8 mouse cellular contexts compared by ENCODE assay signal in the genomic region with DNA sequence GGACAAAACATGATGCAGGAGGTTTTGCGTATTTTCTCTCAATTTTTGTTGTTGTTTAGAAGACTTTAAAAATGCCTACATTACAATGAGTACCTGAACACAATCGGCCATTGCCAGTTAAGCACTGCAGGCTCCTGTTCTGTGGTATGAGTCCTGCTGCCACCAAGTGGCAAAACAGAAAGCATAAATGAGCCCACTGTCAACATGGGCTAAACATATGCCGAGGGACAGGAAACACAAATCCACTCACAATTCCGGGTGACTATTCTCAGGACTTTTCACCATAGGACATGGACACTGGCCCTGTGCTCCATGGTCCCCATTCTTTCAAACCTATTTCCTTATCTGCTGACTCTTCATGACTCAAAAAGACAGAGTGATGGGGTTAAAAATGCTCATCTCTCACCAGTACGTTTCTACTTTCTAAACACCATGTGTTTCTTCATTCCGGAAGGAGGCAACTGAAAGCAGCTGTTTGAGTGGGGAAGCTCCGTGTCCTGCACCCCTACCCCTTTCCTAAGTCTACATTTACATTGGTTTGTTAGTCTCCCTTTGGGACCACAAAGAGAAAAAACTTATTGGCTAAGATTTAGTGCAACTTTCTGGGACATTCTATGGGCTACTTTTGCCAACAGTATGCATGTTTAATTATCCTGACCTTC. TPM values are rescaled to one million over a fixed set of nuclear protein-coding genes. Genes with fewer than 3 reads are reported as not detected.
DNase-seq lines count a peak whose midpoint lies in the region; ATAC-seq and TF ChIP-seq lines count a peak whose summit lies in the region.

No protein-coding gene starts in this region.

- H3K9me3 ChIP-seq in hindbrain, embryonic 14.5 days (ENCODE audit: control insufficient read depth, low read length) = no peaks in the 10 kb centered on the region
- no peaks in the 10 kb centered on the region for H3K9me3 ChIP-seq in hindbrain, embryonic 16.5 days (ENCODE audit: control insufficient read depth, low read length)
- H3K9me3 ChIP-seq in liver, embryonic 15.5 days (replicated peaks) = no peaks in the 10 kb centered on the region

- peaks cover 8% of the 10 kb centered on the region; the same call in 1 of the 2 replicates for H3K36me3 ChIP-seq in hindbrain, embryonic 14.5 days (replicated peaks; ENCODE audit: control insufficient read depth, insufficient read depth)
- no peaks in the 10 kb centered on the region for H3K36me3 ChIP-seq in hindbrain, embryonic 16.5 days (ENCODE audit: control insufficient read depth, insufficient read depth, low read length)
- no peaks in the 10 kb centered on the region for H3K36me3 ChIP-seq in liver, embryonic 15.5 days (replicated peaks)
- no peaks in the 10 kb centered on the region for H3K36me3 ChIP-seq in thymus, adult 2 months (ENCODE audit: control insufficient read depth, insufficient read depth, low read length)

- no peak overlapping the region for H3K9ac ChIP-seq in hindbrain, embryonic 14.5 days
- no peak overlapping the region for H3K9ac ChIP-seq in hindbrain, embryonic 16.5 days (ENCODE audit: low read depth, low read length)
- no peak overlapping the region for H3K9ac ChIP-seq in liver, embryonic 15.5 days

- DNase-seq in hindbrain, embryonic 14.5 days (ENCODE audit: low spot score) = peak; percentile 50
- DNase-seq in 3T3-L1 (ENCODE audit: low read depth, low spot score) = peak; percentile 33
- peak; percentile 14 for DNase-seq in MN1 (ENCODE audit: low spot score)
- peak; percentile 50 for DNase-seq in thymus, adult 2 months
- no peak for DNase-seq in testis, postnatal 14 days (ENCODE audit: low spot score)

- TF ChIP-seq POLR2A in cortical plate, adult 2 months (IDR thresholded peaks at IDR 0.05; ENCODE audit: extremely low read depth, insufficient read depth, low read length) = no peak
- TF ChIP-seq POLR2A in thymus, adult 2 months (IDR thresholded peaks at IDR 0.05; ENCODE audit: control insufficient read depth, extremely low read depth, insufficient read depth, low read length, poor library complexity) = no peak

- no peaks in the 10 kb centered on the region for H3K27me3 ChIP-seq in hindbrain, embryonic 14.5 days (ENCODE audit: control insufficient read depth, insufficient read depth, low read length)
- H3K27me3 ChIP-seq in hindbrain, embryonic 16.5 days (replicated peaks; ENCODE audit: control insufficient read depth, insufficient read depth, low read length) = no peaks in the 10 kb centered on the region
- no peaks in the 10 kb centered on the region for H3K27me3 ChIP-seq in liver, embryonic 15.5 days
- no peaks in the 10 kb centered on the region for H3K27me3 ChIP-seq in thymus, adult 2 months (ENCODE audit: control insufficient read depth, insufficient read depth, low read length)

- ATAC-seq in hindbrain, embryonic 14.5 days (ENCODE audit: low FRiP score) = no peak
- no peak for ATAC-seq in hindbrain, embryonic 16.5 days
- no peak for ATAC-seq in liver, embryonic 15.5 days (ENCODE audit: insufficient read depth)

- no peaks in the 10 kb centered on the region for H3K4me1 ChIP-seq in hindbrain, embryonic 14.5 days (replicated peaks; ENCODE audit: control insufficient read depth, insufficient read depth, low read length)
- H3K4me1 ChIP-seq in hindbrain, embryonic 16.5 days (ENCODE audit: control insufficient read depth, insufficient read depth, low read depth, low read length) = no peaks in the 10 kb centered on the region; the same call in 1 of the 2 replicates
- H3K4me1 ChIP-seq in cortical plate, adult 2 months (ENCODE audit: control insufficient read depth, insufficient read depth, low read length) = peaks cover 1% of the 10 kb centered on the region; the same call in 1 of the 2 replicates
- H3K4me1 ChIP-seq in liver, embryonic 15.5 days (replicated peaks) = no peaks in the 10 kb centered on the region
- H3K4me1 ChIP-seq in thymus, adult 2 months (replicated peaks; ENCODE audit: control insufficient read depth, insufficient read depth, low read length) = no peaks in the 10 kb centered on the region

- TF ChIP-seq CTCF in cortical plate, adult 2 months (IDR thresholded peaks at IDR 0.05; ENCODE audit: extremely low read depth, insufficient read depth, low read length) = peak; percentile 54
- TF ChIP-seq CTCF in thymus, adult 2 months (IDR thresholded peaks at IDR 0.05; ENCODE audit: borderline replicate concordance, control insufficient read depth, extremely low read depth, insufficient read depth, low read length, poor library complexity) = no peak

- H3K27ac ChIP-seq in hindbrain, embryonic 14.5 days = no peak overlapping the region
- H3K27ac ChIP-seq in hindbrain, embryonic 16.5 days (ENCODE audit: low read depth, low read length) = no peak overlapping the region
- H3K27ac ChIP-seq in cortical plate, adult 2 months (ENCODE audit: insufficient read depth, low read length) = no peak overlapping the region
- 0 out of 2 replicates have a peak overlapping the region, but pooled peaks have one; percentile 8 for H3K27ac ChIP-seq in liver, embryonic 15.5 days (replicated peaks)
- no peak overlapping the region; the same call in 1 of the 2 replicates for H3K27ac ChIP-seq in thymus, adult 2 months (ENCODE audit: control insufficient read depth, insufficient read depth, low read length)

- no peak overlapping the region for H3K4me2 ChIP-seq in hindbrain, embryonic 14.5 days (replicated peaks)
- no peak overlapping the region for H3K4me2 ChIP-seq in hindbrain, embryonic 16.5 days (ENCODE audit: low read length)
- H3K4me2 ChIP-seq in liver, embryonic 15.5 days = no peak overlapping the region

- no peak overlapping the region for H3K4me3 ChIP-seq in hindbrain, embryonic 14.5 days (replicated peaks; ENCODE audit: low read length)
- no peak overlapping the region for H3K4me3 ChIP-seq in hindbrain, embryonic 16.5 days (ENCODE audit: low read length)
- H3K4me3 ChIP-seq in cortical plate, adult 2 months (ENCODE audit: insufficient read depth, low read length) = no peak overlapping the region
- no peak overlapping the region for H3K4me3 ChIP-seq in liver, embryonic 15.5 days (replicated peaks)
- H3K4me3 ChIP-seq in thymus, adult 2 months (ENCODE audit: control insufficient read depth, insufficient read depth, low read length) = no peak overlapping the region

- WGBS in hindbrain, embryonic 14.5 days = 65% methylated on average over 7 of the region's 7 CpGs
- 61% methylated on average over 7 of the region's 7 CpGs for WGBS in hindbrain, embryonic 16.5 days
- WGBS in liver, embryonic 15.5 days (ENCODE audit: insufficient replicate concordance) = 31% methylated on average over 7 of the region's 7 CpGs
- WGBS in thymus, adult 2 months = 22% methylated on average over 7 of the region's 7 CpGs

RNA-seq across cellular contexts. Expression of gene Tmcc1, which starts 57.2 kb away (rescaled TPM):
- 17.8 and 22.4 TPM in 2 replicates for polyA plus RNA-seq in hindbrain, embryonic 14.5 days (2014; fragmentation: Nextera tagmentation; extraction: Ambion mirVana)
- 23.4 TPM in 2 replicates for polyA plus RNA-seq in hindbrain, embryonic 16.5 days (2015; fragmentation: Nextera tagmentation; extraction: Ambion mirVana)
- 48.4 and 48.7 TPM in 2 replicates for polyA plus RNA-seq in cortical plate, adult 2 months (2012; rRNA removed)
- polyA plus RNA-seq in liver, embryonic 15.5 days (2015; fragmentation: Nextera tagmentation; extraction: Ambion mirVana) = 3.2 and 3.5 TPM in 2 replicates
- 18.3 and 24.4 TPM in 2 replicates for polyA plus RNA-seq in thymus, adult 2 months (2012; rRNA removed)
